Mouse (Mus musculus): Measurements from ENCODE around the gene Tsr2. TPM values are rescaled to one million over a fixed set of nuclear protein-coding genes. Genes with fewer than 3 reads are reported as not detected.
A peak's percentile ranks its signal among the peaks of the same experiment; 100 is the strongest.

The Tsr2 gene
- total RNA-seq, 2 experiments from 2014 or later, result 7.7 to 8.6 TPM

GRCm38 (mm10) chrX:151046777-151047430 is 49.4 kb downstream of the Tsr2 start:
- DNase-seq (ENCODE audit: low spot score), result peak; percentile 80

GRCm38 (mm10) chrX:151046321-151046720 is 50.0 kb downstream of the Tsr2 start:
- no peak for DNase-seq (ENCODE audit: low spot score)

GRCm38 (mm10) chrX:151045850-151046249 is 50.5 kb downstream of the Tsr2 start, which contains the start of gene Fgd1:
TSS of gene Fgd1 (plus strand) at chrX:151046150.
- no peak for DNase-seq (ENCODE audit: low spot score)

- no peak for DNase-seq (ENCODE audit: low spot score)
These were observed 55.1 kb downstream of the Tsr2 start for GRCm38 (mm10) chrX:151041223-151041622.

Other genes starting within 250 kb of the Tsr2 start
- 10 to 100 TPM; 37.3 to 42.7 TPM for gene Gnl3l, start 79.2 kb downstream of the Tsr2 start, total RNA-seq (2021)
- 1 to 10 TPM; 2.0 to 2.3 TPM for gene Fgd1, start 50.4 kb downstream of the Tsr2 start, total RNA-seq (2021)
- 1 to 10 TPM; 2.6 to 2.8 TPM for gene Wnk3, start 101.5 kb upstream of the Tsr2 start, total RNA-seq (2021)
- gene Fam120c, start 247.6 kb upstream of the Tsr2 start, total RNA-seq (2021), result 10 to 100 TPM; 10.7 to 11.5 TPM